Mouse (Mus musculus) C2C12 (cell line): ENCODE data around the gene Hist1h2be.

Experiments used
- CEBPB ChIP-seq: IDR thresholded peaks from one replicate; pipeline ENCODE4 v1.6.1; 2011; ENCODE audit warnings: low read depth, mild to moderate bottlenecking, control low read depth, moderate library complexity
- CTCF ChIP-seq: IDR thresholded peaks from one replicate; pipeline ENCODE4 v1.5.1; 2011; ENCODE audit not compliant: control insufficient read depth, insufficient read depth, insufficient read length
- MAX ChIP-seq: IDR thresholded peaks from one replicate; pipeline ENCODE4 v1.6.1; 2011; ENCODE audit warnings: mild to moderate bottlenecking, control low read depth
- MYOG ChIP-seq: IDR thresholded peaks from one replicate; pipeline ENCODE4 v1.6.1; 2011; ENCODE audit not compliant: control insufficient read depth, insufficient read length; ENCODE audit errors: extremely low read depth
- USF1 ChIP-seq: IDR thresholded peaks from one replicate; pipeline ENCODE4 v1.6.1; 2011; ENCODE audit warnings: low read depth, mild to moderate bottlenecking, control low read depth, moderate library complexity

DNA sequence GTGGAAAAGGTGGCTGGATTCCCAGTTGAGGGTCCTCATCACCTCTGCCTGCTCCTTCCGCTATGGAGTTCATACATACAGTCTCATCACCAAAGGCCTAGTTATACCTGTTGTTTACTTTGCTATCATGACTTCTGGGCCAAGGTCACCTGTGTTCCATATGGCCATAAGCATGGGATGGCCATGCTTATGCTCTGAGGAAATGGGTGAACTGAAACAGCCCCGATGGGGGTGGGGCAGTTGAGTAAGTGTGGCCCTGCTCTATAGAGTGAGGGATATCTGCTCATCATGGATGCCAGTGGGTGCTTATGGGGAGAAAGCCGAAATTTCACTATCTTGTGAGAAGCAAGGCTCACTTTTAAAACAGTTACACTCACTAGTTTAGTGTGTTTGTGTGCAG lies 15.9 kb downstream of the Hist1h2be start:
- no peak for TF ChIP-seq CTCF
- no peak for TF ChIP-seq USF1
- no peak for TF ChIP-seq CEBPB
- TF ChIP-seq MAX = no peak
- no peak for TF ChIP-seq MYOG
